Mouse (Mus musculus): Measurements from ENCODE around the gene Sos1. TPM values are rescaled to one million over a fixed set of nuclear protein-coding genes. Genes with fewer than 3 reads are reported as not detected.

Gene Sos1
- 16.4 and 17.2 TPM in 2 replicates for total RNA-seq (2015)
- total RNA-seq (2017) = 6.1 and 10.0 TPM in 2 replicates

DNA sequence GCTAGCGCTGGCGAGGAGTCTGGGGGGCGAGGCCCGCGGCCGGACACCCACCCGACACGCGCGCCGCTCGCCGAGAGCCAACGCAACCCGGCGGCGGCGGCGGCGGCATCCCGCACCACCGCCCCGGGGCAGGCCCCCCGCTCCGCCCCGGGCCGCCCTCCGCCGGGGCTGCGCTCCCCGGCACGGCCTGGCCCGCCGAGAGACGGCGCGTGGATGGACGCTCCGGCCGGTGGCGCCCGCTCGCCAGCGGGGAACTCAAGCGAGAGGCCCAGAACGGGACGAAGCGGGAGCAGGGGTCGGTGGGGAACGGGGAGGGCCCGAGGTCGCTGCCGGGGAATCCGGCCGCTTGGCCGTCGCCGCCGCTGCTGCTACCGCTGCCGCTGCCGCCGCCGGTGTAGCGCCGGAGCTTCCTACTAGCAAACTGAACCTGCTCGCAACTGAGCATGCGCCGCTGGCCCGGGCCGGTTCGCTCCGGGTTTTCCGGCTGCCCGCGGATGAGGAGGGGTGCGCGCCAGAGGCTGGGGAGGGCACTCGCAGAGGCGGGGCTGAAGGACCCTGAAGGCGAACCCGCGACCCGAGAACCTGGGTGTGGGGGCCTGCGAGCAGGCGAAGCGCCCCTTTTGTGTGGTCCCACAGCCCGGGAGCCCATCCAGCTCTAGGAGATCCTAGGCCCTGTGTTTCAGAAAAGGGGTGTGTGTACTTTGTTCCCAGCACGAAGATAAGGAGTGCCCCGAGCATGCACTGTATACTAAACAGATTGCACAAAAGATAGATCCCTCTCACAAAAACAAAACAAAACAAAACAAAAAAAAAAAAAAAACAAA lies at the start of gene Sos1:
Sos1 (minus strand) TSS at position 423 of the 824 bp plus-strand sequence.
- peak; percentile 71 for ATAC-seq (ENCODE audit: poor library complexity, severe bottlenecking)

DNA sequence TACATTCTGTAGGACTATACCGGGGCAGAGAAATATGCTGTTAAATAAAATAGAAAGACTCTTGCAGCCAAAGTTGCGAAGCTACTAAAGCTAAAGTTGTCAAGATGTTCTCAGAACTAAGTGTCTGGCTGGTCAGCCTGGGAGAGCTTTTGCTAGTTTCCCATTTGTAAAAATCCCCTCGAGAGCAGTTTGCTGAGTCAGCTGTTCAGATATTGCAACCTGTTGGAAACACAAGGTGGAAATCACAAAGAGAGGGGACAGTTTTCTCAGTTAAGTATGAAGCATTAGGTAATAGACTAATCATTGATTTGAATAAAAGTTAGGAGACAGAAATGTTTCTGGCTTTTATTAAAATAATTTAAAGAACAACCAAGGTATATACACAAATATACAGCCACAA lies 43.0 kb upstream of the Sos1 start:
- no peak for ATAC-seq (ENCODE audit: poor library complexity, severe bottlenecking)

DNA sequence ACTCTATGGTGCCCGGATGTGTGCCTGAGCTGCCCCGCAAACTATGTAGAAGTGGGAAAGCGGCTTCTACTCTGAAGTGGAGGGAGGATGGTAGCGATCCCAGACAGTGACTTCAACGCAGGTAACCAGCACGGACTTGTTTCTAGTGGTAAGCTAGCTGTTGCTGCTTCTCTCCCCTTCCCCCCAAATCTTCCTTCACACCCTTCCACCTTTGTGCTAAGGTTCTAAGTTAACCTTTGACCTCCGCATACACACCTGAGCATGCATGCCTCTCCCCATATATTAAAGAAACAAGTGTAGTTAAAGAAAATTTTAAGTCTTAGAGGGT lies 41.9 kb upstream of the Sos1 start:
- no peak for ATAC-seq (ENCODE audit: poor library complexity, severe bottlenecking)

DNA sequence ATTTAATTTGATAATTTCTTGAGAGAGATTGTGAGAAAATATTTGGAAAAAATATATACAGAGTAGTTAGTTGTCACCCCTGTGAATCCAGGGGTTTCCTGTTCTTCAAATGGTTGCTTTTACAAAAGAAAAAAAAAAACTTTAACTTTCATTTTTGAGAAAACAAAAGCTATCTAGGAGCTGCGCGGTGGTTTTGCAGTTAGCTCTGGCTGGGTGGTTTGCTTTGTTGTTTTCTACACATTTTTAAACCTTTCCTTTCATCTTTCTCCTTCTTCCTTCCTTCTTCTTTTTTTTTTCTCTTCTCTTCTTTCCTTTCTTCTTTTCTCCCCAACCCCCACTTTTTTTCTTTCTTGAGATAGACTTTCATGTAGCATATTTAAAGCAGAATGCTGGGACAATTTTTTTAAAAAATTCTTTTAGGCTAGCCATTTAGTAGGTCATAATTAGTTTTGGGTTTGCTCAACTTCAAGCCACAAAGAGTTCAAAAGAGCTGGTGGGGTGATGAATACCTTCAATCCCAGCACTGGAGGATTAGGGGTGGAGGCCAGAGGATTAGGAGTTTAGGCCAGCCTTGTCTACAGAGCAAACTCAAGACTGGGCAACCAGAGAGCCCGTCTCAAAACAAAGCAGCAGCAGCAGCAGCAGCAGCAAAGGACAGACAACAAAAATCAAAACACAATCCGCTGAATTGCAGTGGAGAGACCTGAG lies 41.4 kb upstream of the Sos1 start:
- no peak for ATAC-seq (ENCODE audit: poor library complexity, severe bottlenecking)

DNA sequence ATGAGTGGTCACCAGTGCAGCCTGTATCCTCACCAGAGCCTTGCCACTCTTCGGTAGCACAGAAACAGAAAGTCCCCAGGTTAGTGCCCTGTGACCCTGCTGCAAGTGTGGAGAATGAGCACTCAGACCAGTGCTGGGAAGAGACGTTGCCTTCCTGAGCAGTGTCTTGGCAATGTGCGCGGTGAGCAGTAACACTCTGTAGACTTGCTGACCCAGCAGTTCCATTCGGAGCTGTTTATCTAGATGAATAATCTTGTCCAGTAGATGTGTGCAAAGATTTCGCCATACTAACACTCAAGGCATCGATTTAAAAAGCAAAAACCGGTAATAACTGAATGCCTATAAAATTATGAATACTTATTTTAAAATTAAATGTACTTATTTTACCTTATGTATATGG lies 40.3 kb upstream of the Sos1 start:
- ATAC-seq (ENCODE audit: poor library complexity, severe bottlenecking) = no peak

DNA sequence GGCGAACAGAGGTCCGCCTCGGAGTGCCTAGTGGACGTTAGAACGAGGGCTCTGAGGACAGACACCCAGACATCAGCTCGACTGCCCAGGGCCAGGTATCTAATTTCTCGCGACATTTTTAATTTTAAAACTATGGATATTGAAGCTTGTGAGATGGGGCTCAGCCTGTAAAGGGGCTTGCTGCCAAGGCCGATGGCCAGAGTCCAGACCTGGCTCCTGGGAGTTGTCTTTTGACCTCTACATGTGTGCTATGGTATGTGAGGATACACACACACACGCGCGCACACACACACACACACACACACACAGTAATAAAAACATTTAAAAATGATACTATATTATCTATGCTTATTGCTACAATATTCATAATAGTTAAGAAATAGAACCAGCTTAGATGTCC lies 38.6 kb upstream of the Sos1 start:
- ATAC-seq (ENCODE audit: poor library complexity, severe bottlenecking) = no peak

DNA sequence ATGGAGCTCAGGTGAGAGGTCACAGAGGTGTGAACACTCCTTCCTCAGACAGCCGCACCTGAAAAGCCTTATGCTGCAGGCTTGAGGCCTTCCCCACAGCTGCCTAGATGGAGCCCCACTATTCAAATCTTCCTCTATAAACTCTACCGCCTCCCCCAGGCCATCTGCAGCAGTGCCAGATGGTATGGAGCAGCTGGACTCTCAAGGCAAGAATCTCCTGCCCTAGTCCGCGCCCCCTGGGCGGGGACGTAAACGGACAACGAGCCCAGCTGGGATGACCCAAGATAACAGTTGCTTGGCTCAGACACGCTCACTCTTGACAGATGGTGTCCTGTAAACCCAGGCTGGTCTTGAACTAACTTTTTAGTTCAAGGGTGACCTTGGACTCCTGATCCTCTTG lies 37.0 kb upstream of the Sos1 start:
- ATAC-seq (ENCODE audit: poor library complexity, severe bottlenecking) = no peak

DNA sequence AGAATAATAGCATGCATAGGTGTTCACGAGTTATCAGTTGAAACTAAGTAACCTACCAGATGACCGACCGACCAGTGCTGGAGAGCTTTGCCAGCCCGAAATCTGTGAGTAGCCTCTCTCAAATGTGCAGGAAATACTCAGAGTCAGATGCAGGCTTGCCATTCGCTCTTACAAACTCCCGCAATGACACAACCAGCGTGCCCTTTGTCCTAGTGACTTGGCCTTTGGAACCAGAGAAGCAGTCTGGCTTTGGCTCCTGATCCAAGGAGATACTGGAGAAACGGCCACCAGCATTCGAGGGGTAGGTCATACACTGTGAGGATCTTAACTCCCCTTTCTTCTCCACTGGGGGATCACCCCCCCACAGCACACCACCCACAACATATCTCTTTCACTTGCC lies 35.7 kb upstream of the Sos1 start:
- no peak for ATAC-seq (ENCODE audit: poor library complexity, severe bottlenecking)

DNA sequence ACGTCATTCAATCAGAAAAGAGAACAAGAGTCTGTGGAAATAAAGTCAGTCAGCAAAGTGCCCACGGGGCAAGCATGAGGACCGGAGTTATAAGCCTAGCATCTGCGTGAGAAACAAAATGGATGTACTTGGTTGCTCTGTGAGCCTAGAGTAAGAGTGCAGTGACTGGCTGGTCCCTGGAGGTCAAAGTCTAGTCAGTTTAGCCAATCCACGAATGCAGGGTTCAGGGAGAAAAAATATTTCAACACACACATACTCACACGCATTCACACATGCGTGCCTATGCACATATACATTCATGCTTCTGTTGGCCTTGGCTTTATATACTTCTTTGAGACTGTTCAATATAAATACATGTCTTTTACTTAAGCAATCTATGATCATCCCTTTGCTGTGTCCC lies 35.3 kb upstream of the Sos1 start:
- ATAC-seq (ENCODE audit: poor library complexity, severe bottlenecking) = no peak

DNA sequence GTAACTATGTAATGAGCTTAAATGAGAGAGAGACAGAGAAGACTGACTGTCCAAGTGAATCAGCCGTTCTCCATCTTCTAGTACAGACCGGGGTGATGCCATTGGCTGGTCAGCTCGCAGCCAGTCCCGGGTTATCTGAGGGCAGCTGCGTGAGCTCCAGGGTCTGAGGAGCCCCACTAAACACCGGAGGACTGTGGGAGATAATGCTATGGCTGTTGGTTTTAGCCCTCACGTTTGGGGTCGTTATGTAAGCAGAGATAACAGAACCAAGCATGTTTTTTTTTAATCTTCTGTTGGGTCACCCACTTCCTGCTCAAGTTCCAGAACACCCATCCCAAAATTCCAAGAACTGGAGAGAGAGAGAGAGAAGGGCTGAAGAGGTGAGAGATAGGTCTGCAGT lies 33.5 kb upstream of the Sos1 start:
- ATAC-seq (ENCODE audit: poor library complexity, severe bottlenecking) = no peak

DNA sequence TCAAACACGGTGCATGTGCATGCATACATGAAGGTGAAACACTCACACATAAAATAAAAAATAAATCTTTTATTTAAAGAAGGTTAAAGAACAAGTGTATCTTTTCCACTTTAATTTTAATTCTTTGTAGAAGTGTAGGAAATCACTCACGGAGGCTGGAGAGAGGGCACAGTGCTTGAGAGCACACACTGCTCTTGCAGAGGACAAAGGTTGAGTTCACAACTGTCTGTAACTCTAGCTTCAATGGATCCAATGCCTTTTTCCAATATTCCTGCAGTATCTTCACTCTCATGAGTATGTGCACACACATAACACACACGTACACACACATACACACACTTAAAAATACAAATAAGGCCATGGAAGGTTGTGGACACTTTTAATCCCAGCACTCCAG lies 30.2 kb upstream of the Sos1 start:
- ATAC-seq (ENCODE audit: poor library complexity, severe bottlenecking) = no peak

DNA sequence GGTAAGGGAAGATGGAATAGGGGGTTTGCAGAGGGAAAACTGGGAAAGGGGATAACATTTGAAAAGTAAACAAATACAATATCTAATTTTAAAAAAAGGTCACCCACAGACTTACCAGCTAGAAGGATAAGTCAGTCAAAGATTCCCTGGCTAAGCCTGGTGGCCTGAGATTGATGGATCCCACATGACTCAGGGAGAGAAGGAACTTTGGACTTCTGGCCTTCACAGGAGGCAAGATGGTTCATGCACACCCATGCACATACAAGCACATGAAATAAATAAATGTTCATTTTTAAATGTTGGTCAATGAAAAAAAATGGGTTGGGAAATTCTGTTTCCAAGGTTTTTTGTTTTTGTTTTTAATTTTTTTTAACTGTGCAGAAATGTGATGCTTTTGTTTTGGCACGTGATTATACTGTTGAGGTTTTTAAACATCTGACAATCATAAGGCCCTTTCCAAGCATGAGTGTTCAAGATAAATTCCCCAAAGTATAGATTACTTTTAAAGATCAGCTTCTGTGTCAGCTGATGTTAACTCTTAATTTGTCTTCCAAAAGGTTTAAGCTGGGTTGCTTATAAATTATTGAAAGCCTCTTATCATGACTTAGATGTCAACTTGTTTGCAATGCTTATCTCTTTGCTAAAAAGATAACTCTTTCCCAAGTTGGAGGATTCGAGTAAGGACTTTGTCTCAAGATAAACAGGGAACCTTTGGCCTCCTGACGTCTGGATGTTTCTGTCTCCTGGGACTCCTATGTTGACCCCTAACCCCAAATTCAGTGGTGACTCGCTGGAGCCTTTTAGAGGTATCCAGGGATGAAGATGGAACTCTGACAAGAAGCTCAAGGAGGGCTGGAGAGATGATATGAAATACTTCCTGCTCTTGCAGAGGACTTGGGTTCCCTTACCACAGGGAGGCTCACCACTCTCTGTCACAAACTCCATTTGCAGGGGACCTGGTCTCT lies 29.5 kb upstream of the Sos1 start:
- no peak for ATAC-seq (ENCODE audit: poor library complexity, severe bottlenecking)

DNA sequence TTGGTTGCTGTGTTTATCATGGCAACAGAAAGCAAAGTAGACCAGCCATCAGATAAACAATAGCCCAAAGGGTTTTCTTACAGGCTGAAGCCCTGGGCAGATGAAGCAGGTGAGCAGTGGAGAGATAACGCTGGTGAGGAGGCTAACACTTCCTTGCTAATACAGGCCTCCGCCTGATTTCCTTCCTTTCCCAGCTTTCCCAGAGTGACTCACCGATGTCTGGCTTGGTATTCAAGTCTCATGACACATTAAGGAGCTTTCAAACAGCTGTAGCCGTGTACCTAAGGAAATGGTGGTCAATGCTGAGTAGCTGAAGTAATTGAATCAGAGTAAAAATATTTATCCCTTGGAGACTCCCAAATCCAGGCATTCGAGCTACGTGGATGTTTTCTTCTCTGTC lies 25.5 kb upstream of the Sos1 start:
- ATAC-seq (ENCODE audit: poor library complexity, severe bottlenecking) = no peak

DNA sequence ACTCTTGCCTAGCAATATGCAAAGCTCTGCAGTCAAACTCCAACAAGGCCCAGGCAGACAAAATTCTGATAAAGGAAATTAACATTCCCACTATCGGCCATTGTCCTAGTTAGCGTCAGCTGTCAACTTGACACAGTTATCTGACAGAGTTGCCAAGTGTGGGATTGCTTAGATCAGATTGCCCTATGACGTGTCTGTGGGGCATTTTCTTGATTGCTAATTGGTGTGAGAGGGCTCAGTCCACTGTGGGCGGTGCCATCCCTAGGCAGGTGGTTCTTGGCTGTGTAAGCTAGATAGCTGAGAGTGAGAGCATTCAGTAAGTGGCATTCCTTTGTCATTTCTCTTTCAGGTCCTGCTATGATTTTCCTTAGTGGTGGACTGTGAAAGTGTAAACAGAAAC lies 25.1 kb upstream of the Sos1 start:
- no peak for ATAC-seq (ENCODE audit: poor library complexity, severe bottlenecking)

DNA sequence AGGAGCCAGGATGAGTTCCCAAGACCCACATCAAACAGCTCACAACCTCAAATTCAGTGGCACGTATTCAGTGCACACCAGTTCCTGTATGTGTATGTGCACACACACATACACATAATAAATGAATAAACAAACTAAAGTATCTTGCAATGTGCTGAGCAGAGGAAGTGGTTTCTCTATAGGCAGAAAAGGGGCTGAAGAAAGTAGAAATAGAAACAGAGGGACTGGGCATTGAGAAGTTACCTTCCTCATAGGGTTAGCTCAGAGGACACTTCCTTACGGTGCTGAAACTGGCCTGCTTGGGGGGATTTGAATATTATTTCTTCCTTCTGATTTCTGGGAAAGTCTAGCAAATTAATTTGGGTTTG lies 21.5 kb upstream of the Sos1 start:
- ATAC-seq (ENCODE audit: poor library complexity, severe bottlenecking) = peak; percentile 82

DNA sequence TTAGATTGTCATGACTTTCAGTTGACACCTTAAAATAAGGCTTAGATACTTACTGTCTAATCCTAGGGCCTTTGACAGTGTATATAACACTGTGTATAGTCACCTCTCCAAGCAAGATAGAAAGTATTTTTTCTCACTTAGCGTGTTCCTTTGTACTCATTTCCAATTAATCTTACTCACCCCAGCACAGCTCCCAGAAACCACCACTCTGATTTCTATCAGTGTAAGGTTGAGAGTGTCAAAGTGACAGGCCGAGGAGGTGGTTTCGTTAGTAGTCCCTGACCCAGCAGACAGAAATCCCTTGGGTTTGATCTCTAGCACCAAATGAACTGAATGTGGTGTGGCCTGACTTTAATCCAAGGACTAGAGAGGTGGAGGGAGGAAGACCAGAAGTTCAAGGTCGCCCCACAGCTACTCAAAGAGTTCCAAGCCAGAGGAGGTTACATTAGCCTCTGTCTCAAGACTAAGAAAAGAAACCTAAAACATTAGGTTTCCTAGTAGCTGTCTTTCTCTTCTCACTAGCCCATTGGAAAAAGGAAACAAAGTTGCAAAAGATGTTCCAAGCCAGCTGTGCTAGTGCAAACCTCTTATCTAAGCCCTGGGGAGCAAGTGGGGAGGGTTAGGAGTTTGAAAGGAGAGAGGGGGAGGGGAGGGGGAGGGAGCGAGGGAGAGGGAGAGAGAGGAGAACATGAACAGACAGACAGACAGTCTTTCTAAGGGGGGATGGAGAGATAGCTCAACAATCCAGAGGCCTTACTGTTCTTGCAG lies 21.0 kb upstream of the Sos1 start:
- no peak for ATAC-seq (ENCODE audit: poor library complexity, severe bottlenecking)

DNA sequence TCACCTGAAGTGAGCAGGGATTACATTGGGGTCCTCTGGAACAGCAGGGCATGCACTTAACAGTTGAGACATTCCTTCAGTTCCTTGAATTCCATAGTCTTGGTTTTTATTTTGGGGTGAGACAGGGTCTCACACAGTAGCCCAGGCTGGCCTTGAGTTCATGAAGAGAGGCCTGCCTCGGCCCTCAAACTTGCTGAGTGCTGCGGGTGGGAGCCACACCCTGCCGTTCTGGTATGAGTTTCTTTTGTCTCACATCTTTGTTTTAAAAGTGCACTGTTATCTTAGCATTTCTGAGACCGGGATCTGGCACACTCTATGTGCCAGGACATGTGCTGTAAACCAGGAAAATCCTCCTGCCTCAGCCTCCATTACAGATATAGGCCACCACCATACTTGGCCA lies 19.8 kb upstream of the Sos1 start:
- ATAC-seq (ENCODE audit: poor library complexity, severe bottlenecking) = no peak

DNA sequence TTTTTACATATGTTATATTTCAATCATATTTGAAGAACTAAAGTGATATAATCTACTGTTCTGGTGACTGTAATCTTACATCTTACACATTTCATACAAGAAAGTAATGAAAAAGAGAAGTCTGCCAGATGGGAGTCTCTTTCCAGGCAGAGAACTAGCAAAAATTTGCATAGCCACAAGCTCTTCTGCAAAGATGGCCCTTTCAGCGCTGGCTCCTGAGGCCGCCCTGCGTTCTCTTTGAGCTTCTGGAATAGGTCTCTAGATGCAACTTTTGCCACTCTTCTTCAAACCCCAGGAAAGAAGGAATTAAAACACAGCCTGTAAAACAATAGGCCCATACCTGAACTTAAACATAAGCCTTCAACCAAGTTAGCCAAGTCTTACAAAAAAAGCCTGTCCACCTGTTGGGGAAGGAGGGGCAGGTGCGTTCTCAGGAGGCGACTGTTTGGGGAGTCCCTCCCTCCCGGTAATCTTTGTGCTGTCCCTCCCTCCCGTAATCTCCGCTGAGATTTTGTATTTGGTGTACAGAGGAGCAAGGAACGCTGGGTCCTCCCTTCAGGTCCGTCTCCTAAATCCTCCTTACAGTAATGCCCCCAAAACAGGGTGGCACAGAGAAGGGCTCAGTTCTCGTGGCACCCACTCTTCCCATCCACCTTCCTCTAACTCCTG lies 18.5 kb upstream of the Sos1 start:
- ATAC-seq (ENCODE audit: poor library complexity, severe bottlenecking) = 0 out of 2 replicates have a peak, but pooled peaks have one; percentile 20

DNA sequence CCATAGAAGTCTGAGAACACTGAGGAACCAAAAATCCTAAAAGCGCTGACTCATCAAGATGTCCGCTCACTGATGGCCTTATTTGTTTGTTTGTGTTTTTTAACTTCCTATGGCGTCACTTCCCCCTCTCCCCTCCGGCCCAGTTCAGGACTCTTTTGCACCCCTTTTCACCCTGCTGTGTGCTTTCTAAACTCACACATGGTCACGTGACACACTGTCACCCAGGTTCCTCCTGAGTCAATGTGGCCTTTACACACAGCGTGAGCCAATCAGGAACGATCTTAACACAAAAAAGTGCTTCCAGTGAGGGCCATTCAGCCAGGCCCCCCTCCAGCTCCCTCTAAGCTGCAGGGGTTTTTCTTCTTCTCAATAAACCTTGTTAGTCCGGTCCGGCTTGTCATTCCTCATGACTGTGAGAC lies 16.9 kb upstream of the Sos1 start:
- ATAC-seq (ENCODE audit: poor library complexity, severe bottlenecking) = peak; percentile 31

DNA sequence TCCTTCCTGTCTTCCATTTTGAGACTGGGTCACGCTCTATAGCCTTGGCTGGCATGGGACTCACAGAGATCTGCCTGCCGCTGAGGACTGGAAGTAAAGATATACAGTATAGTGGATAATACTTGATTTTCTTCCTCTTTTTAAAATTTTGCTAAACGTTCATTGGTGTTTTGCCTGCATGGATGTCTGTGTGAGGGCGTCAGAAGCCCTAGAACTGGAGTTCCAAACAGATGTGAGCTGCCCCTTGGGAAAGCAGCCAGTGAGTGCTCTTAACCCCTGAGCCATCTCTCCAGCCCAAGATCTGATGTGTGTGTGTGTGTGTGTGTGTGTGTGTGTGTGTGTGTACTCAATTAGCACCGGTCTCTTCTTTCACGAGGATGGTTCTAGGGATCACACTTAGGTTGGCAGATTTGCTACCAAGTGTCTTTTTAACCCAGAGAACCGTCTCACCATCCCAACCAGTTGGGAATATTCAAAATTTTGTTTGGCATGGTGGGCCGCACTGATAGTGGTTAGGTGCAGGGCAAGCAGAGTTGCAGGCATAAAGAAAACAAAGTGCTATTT lies 16.4 kb upstream of the Sos1 start:
- no peak for ATAC-seq (ENCODE audit: poor library complexity, severe bottlenecking)
